Mouse (Mus musculus): ENCODE results near the gene B130006D01Rik.

Gene B130006D01Rik

DNA sequence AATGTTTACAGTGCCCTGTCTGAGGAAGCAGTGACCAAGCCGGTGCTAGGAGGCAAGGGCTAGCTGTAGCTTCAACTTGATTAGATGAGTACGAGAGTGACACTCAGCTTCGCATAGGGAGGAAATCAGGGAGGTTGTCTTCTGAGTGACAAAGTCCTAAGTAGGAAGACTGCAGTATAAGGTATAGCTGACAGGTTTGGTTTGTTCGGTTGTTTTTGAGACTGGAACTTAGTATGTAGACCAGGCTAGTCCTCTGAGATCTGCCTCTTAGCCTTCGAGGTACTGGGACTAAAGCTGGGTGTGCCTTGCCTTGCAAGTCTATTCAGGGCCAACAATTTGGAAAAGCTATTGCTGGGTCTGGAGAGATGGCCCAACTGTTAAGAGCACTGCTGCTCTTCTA lies at the start of gene B130006D01Rik:
TSS of gene B130006D01Rik (plus strand) at position 301 of the 400 bp plus-strand sequence.
- no peak for DNase-seq (ENCODE audit: low spot score)

DNA sequence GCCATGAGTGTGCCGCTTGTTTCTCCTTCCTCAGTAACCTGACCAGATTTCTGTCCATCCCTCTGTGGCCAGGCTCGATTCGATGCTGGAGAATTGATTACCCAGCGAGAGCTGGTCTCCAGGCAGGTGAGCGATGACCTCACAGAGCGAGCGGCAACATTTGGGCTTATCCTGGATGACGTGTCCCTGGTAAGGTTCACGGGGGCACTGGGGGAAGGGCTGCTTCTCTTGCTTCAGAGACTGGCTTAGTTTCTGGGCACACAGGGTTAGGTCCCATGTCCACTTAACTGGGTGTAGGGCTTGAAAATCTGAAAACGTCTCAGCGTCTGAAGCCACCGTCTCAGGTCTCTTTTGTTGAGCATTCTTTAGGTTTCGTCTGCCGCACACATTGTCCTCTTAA lies 47.9 kb upstream of the B130006D01Rik start:
- DNase-seq (ENCODE audit: low spot score), result no peak

DNA sequence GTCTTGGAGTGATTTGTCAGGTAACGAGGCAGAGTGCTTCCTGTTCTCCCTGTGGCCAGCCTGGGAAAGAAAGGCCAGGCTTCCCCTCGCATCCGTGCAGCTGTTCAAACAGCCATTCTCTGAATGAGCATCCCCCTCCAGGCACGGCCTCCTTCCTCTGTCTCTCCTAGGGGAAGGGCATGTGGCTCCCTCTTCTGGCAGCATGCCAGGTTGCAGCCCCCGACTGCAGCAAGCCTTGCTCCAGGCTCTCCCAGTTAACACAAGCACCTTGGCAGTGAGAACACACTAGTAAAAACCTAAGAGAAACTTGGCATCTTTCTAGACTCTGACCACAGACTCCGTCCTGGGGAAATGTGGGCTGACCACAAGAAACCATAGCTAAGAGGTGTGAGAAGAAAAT lies 47.1 kb upstream of the B130006D01Rik start:
- no peak for DNase-seq (ENCODE audit: low spot score)

DNA sequence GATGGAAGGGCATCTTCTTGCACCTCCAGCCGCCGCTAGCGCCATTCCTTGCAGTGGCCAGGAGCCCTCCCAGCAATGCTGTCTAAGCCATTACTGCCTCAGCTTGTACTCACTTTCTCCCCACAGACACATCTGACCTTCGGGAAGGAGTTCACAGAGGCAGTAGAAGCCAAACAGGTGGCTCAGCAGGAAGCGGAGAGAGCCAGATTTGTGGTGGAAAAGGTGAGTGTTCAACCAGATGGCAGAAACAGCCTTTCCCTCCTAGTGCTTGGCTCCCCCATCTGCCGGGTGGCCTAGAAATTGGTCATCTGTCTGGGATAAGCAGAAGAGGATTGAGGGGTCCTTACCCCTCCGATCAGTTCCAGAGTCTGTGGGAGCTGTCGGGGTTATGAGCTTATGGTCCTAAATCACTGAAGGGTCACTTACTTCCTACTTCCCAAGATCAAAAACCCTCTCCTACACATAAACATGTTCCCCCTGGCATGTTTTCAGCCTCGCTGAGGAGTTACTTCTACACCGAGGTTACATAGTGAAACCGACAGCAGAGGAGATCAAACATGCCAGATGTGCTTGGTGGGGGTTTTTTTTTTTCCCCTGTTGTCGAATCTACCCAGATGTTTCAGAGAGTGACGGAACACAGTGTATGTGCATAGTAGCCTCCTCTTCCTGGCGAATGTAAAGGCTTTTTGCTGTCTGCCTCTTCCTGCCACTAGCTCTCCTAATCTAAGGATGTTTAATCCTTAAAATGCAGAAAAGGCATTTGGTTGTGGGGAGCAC lies 45.3 kb upstream of the B130006D01Rik start:
- DNase-seq (ENCODE audit: low spot score), result no peak

DNA sequence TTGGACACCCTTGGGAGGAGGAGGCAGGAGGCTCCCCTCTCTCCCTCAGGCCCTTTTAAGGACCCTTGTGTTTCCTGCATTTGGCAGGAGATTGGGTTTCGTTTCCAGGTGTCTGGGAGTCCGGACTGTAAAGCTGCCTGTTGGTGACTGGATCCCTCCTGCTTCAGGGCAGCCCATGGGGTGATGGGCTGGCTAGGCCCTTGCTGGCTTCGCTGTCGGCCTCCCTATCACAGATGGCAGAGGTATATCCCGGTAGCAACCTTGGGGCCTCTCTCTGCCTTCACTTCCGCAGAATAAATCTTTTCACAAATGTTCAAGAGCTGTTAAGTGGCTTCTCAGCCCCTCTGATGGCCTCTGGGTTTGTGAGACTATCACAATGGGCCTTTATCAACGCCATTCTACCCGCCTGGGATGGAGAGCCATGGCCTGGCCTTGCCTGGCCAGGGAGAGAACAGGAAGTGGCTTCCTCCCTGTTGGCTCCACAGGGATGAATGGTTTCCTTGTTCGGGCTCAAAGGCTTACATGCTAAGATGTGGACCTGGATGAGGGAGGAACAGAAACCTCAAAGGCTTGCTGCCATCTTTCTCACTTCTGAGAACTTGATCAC lies 41.3 kb upstream of the B130006D01Rik start:
- DNase-seq (ENCODE audit: low spot score), result no peak

DNA sequence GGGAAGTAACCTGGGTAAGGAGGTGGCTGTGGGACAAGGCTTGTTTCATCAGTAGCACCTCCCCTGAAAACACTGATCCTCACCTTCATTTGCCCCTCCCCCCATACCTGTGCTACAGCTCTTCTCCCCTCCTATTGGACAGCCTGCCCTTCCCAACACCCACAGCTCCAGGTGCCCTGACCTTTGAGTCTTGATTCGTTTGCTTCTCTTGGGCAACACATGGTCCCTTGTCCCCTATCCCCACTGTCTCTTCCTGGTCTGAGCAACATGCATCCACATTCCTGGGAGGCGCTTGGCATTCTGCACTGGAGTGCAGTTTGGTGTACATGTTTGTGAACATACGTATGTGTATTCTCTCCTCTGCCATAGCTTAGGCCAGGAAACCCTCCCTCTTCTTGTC lies 40.4 kb upstream of the B130006D01Rik start:
- no peak for DNase-seq (ENCODE audit: low spot score)

DNA sequence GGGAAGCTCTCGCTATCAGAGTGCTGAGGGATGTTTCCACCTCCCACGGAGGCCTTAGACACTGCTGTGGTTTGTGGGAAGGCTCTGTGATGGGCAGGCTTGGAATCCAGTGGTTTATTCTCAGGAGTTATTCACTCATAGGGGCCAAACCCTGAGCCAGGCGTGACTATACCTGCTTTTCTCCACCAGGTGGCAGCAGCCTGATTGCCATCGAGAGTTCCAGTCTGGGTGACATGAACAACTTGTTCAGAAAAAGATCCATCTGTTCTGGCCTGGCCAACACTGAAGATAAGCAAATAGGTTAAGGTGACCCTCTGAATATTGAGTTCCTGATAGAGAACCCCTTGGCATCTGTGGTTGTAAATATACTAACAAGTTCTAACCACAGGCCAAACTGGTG lies 37.4 kb upstream of the B130006D01Rik start:
- DNase-seq (ENCODE audit: low spot score), result peak; percentile 84

DNA sequence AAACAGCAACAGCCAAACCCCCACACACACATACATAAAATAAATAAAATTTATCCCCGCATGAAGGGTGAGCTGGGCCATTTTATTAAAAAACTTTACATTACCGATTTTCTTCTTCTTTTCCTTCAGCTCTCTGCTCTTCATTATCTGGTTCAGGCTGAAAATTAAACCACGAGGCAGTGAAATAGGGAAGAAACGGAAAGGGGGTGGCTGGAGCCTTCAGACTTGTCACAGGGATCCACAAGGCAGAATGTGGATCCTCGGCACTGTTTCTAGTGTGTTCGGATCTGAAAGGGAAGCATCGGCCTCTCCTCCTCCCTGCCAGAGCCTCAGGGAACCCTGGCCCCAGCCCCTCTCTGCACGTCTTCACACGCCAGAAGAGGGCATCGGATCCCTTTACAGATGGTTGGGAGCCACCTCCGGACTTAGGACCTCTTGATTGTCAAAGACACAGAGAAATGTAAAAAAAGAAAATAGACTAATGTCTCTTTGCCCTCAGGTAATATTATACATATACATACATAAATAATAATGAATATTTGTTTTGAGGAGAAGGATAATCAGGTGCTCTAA lies 36.2 kb upstream of the B130006D01Rik start:
- DNase-seq (ENCODE audit: low spot score), result no peak

DNA sequence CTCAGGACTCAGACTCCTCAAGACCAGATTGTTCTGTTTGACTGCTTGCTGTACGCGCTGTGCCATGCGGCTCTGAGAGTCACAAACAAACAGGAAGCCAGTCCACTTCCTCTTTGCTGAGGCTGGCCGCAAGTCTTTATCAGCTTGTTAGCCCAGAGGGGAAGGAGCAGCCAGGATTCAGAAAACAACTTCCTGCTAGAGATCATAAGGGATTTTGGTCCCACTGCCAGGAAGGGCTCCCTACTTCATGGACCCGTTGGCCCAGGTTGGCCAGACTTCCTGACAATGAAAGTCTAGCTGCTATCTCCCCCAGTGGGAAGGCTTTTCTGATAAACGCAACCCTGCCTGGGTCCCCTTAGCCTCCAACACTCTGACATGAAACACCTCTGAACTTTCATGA lies 34.9 kb upstream of the B130006D01Rik start:
- no peak for DNase-seq (ENCODE audit: low spot score)

DNA sequence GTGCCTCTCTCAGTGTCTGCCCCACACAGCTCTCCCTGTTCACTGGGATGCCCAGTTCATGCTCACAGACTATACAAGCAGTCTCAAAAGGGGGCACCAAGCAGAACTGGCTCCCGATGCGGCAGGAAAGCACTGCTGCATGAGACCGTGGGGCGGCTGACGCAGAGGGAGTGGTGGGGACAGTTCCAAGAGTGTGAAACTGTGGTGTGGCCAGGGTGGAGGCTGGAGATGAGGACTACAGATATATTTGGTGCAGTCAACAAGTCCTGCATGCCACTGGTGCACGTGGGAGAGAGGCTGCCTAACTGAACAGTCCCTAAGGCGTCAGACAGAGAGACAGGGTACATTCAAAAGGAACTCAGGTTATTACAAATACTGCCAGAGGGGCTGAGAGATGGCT lies 34.4 kb upstream of the B130006D01Rik start:
- no peak for DNase-seq (ENCODE audit: low spot score)

DNA sequence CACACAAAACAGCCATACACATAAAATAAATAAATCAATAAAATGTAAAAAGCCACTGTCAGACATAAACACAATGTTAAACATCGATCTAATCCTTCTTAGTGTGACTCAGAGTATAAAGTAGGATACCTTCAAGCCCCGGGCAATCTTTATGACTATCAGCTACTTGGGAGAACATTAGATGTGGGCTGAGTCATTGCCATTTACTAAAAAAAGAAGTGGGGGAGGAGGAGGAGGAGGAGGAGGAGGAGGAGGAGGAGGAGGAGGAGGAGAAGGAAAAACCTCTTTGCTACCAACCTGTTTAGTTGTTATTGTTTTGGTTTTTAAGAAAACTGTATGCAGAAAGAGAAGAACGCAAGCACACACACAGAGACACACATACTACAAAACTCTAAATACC lies 33.8 kb upstream of the B130006D01Rik start:
- no peak for DNase-seq (ENCODE audit: low spot score)

DNA sequence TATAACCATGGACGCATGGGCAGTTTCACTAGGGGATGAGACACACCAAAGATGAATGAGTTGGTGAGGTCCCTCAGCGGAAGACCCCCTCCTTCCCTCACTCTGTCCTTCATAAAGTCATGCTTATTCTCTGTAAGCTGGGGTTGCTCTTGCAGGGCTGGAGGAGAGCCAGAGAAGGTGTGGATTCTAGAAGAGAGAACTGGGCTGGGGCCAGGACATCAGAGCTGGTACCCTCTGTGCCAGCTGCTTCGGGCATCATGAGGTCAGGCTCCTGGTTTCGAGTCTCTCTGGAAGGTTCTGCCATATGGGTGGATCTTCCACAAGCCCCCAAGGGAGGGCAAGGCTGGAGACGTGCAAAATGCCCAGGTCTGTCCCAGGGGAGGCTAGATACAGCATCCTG lies 24.8 kb upstream of the B130006D01Rik start:
- no peak for DNase-seq (ENCODE audit: low spot score)

DNA sequence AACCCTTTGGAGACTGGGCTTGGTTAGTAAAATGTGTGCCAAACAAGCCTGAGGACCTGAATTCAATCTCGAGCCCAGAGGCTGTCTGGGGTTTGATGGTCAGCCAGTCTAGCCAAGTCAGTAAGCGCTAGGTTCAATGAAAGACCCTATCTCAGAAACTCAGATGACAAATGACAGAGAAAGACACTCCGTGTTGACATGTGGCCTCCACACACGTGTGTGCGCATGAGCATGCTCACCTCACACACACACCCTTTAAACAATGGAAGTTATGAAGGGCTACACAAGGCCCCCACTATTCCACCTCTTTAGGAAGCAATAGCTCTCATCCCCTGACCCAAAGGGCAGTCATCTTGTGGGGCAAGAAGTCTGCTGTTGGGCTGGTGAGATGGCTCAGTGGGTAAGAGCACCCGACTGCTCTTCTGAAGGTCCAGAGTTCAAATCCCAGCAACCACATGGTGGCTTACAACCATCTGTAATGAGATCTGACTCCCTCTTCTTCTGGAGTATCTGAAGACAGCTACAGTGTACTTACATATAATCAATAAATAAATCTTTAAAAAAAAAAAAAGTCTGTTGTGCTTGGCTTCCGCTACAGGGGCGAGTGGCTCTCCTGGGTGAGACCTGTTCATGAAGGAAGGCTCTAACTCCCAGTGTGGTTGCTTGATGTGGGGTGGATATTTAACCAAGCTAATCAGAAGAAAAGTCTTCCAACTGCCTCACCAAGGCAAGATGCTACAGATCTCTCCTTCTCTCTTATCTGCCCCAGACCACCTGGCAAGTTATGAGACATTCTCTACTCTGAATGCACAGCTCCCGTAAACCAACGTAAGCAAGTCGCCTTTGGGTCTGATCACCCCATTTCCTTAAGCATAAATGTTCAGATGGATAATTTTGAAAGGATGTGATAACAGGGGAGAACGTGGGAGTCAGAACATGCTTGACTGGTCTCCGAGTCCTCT lies 22.3 kb upstream of the B130006D01Rik start:
- DNase-seq (ENCODE audit: low spot score), result no peak

DNA sequence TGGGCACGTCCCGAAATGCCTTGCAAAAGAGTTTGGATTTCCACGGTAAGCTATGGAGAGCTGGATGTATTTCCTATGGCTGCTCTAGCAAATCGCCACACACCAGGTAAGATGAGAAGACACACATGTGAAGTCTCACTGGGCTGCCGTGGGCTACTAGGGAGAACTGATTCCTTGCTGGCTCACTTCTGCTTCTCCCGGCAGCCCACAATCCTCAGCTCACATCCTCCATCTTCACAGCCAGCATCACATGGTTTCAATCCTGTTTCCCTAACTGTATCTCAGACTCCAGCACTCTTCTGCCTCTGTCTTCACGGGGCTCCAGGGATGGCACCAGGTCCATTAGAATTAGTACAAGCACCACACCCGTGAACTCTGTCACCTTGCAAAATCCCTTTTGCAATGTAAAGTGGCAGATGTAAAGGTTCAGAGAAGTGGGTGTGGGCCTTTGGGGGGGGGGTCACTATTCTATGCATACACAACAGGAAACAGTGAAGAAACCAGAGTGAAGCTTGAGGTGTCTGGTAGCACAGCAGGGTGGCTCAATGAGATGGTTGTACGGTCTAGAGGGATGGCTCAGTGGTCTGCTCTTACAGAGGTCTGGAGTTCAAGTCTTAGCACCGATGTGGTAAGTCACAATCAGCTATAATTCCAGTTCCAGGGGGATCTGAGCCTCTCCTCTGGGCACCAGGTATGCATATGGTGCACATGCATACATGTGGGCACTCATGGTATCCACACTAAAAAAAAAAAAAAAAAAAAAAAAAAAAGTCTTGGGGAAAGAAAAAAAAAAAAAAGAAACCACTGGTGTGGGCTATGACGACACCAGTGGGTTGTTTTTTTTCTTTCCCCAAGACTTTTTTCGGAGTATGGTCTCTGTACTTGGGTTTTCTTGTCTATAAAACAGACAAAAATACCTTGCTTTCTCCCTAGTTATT lies 19.1 kb upstream of the B130006D01Rik start:
- no peak for DNase-seq (ENCODE audit: low spot score)

DNA sequence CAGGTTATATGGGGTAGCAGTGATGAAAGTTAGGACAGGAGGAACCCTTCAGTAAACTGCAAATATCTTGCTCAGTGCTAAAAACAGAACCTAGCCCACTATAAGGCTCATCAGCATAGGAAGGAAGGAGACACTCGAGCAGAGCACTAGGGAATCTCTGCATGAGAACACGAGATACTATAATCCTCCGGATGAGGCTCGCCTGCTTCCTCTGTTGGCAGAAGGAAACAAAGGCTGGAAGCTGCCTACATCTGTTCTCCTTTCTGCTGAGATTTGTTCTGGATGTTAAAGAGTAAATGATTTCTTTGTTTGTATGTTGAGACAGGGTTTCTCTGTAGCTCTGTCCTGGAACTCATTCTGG lies 18.4 kb upstream of the B130006D01Rik start:
- no peak for DNase-seq (ENCODE audit: low spot score)

DNA sequence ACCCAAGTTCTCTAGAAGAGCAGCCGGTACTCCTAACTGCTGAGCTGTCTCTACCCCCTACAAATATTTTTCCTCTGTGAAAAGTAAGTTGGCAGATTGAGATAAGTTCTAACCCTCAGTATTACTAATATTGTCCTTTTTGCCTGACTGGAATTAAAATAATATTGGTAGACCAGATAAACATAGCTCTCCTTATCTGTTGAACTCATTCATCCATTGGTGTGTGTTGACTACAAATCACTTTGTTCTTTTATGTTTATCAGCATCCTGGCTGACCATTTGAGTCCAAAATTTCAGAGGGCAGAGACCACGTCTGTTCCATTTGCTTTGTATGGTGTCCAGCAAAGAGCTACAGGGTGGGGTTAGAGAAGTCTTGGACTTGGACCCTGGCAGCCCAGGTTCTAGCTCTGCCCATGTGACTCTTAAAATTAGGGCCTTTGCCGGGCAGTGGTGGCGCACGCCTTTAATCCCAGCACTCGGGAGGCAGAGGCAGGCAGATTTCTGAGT lies 13.8 kb upstream of the B130006D01Rik start:
- no peak for DNase-seq (ENCODE audit: low spot score)

DNA sequence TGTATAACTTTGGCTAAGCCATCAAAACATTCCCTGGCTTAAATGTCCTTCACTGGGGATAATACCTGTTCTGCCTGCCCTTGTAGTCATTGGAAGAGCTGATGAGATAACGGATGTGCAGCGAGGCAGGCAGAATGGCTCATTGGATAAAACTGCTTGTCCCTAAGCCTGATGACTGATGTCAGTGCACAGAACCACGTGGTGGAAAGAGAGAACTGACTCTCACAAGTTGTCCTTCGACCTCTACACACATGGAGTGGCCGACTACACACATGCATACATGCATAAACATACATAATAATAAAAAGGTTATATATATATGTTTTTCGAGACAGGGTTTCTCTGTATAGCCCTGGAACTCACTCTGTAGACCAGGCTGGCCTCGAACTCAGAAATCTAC lies 12.9 kb upstream of the B130006D01Rik start:
- no peak for DNase-seq (ENCODE audit: low spot score)

DNA sequence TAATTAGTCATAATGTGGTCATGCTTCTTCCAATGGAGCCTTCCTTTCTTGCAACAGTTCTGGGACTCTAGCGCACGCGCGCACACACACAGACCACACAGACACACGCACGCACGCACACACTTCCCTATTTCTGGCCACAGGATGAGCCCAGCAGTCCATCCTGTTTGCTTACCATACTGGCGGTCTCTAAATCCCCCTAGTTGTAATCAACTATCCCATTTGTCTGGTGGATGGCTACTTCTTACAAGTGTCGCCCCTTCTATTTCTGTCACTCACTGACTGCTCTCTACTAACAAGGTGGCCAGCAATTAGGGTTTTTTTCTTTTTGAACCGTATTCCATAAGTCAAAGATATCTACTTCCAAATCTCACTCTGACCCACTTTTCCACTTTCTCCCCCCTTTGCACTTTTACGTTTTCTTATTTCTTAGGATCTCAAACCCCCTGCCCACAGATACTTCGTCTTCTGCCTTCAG lies 11.3 kb upstream of the B130006D01Rik start:
- DNase-seq (ENCODE audit: low spot score), result no peak

DNA sequence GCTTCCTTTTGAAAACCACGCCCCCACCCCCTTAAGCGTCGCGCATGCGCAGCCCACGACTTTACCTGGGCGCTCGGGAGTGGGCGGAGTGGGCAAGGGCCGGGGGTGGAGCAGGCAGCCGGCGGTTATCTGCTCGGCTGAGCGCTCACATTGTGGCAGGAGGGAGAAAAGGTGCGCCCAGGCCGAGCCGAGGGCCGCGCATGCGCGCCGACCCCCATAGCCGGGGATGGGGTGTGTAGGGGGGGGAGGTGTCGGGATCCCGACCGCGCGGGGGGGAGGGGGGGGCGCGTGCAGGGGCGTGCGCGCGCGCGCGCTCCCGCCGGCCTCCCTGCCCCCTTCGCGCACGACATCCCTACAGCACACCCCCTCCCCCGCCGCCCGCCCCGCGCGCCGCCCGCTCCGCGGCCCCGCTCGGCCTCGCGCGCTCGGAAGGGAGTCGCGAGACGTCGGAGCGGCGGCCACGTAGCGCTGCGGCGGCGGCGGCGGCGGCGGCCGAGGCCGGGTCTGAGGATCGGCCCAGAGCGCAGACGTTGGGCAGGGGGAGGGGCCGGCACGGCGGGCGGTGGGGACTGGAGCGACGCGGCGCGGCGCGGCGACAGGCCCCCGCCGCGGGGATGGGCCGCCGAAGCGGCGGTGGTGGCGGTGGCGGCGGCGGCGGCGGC lies 10.7 kb upstream of the B130006D01Rik start, which contains the start of gene Zfp652:
TSS of gene Zfp652 (plus strand) at position 111 of the 662 bp plus-strand sequence.
- DNase-seq (ENCODE audit: low spot score), result no peak

DNA sequence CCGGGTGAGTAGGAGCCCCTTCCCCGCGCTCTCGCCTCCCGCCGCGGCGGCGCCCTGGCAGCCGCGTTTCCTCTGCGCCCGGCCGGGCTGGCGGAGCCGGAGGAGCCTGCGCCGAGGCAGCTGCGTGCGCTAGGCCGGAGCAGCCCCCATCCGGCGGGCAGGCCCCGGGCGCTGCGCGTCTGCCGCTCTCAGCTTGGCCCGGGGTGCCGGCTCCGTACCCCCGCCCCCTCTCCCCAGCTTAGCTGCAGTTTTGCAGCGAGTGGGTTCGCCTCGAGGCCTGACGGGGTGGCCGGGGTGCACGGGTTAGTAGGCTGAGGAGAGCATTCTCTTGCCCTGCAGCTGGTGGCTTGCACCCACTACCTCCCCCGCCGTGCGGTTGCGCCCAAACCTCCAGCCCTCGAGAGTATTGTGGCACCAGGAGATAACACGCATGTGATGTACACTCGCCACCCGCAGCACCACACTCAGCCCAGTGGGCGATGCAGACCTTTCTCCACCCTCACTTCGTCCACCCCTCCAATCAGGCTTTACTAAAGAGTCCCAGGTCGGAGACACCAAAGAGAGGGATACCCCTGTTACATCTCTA lies 10.1 kb upstream of the B130006D01Rik start:
- DNase-seq (ENCODE audit: low spot score), result no peak
